Mouse (Mus musculus) spleen, adult 2 months (tissue): Measurements from ENCODE around the gene Gm14190.
"Not testable (repeated sequence)": the region's sequence is repeated elsewhere in the genome, so short reads cannot be mapped to it uniquely, and the experiment has no call there.

ENCODE experiments used
- CTCF ChIP-seq: fragments of 200-500 bp; IDR thresholded peaks from 2 replicates; pipeline ENCODE4 v1.5.1; 2011; ENCODE audit warnings: mild to moderate bottlenecking, inconsistent platforms; ENCODE audit not compliant: insufficient read depth, insufficient read length, insufficient replicate concordance; ENCODE audit errors: extremely low read depth
- POLR2A ChIP-seq: fragments of 200-500 bp; IDR thresholded peaks from 2 replicates; pipeline ENCODE4 v1.6.1; 2011; ENCODE audit warnings: low read depth, low read length, inconsistent platforms

DNA sequence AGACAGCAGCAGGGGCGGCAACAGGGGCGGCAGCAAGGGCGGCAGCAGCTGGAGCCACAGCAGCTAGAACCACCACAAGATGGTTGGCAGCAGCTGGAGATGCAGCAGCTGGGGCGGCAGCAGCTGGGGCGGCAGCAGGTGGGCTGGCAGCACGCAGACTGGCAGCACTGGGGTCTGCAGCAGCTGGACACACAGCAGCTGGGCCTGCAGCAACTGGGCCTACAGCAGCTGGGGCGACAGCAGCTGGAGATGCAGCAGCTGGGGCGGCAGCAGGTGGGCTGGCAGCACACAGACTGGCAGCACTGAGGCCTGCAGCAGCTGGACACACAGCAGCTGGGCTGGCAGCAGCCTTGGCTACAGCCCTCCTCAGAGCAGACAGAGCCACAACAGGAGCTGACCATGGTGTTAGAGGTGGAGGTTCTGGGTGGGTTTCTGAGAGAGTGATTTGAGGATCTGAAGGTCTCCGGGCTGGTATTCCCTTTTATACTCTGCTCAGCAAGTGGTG lies 46.9 kb downstream of the Gm14190 start, which contains the start of gene Krtap4-7:
- TF ChIP-seq POLR2A, CTCF: not testable (repeated sequence)
